Mouse (Mus musculus): ENCODE results near the gene Ctu2. TPM values are rescaled to one million over a fixed set of nuclear protein-coding genes. Genes with fewer than 3 reads are reported as not detected.
A peak's percentile ranks its signal among the peaks of the same experiment; 100 is the strongest.

Gene Ctu2
- total RNA-seq, 2 experiments from 2014 or later, result 19.7 to 29.1 TPM

DNA sequence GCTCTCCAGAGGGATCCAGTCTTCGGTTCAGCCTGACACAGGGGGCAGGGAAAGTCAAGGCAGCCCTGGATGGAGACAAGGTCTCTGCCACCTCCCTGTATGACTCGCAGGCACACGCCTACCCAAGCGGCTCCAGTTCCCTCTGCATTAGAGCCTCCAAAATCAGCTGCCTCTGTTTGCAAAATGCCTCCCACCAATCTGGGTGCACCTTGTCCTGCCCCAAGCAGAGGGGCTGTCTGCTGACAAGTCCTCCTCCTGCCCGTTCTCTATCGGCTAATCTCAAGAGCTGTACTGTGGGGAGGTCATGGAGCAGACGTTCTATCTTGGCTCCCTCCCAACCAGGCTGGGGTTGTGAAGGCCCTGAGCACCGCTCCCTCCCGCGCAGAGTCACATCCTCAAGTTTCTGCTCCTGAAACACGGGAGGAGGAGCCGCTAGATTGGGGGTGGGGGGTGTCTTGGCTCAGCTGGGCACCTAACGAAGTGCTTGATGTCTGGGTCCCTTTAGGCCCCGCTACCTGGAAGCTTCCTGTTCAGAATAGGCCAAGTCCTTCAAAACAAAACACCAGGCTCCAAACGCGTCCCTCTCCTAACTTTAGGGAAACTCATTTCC, 887 bp upstream of the Ctu2 start:
- intact Hi-C loops (cut with DNase I), result loop anchor here (1.0 kb wide), 1 partner anchor 31 kb away; no protein-coding TSS in a partner anchor
- DNase-seq (ENCODE audit: low spot score in 2 of 2), result peak; percentile 51 to 52

DNA sequence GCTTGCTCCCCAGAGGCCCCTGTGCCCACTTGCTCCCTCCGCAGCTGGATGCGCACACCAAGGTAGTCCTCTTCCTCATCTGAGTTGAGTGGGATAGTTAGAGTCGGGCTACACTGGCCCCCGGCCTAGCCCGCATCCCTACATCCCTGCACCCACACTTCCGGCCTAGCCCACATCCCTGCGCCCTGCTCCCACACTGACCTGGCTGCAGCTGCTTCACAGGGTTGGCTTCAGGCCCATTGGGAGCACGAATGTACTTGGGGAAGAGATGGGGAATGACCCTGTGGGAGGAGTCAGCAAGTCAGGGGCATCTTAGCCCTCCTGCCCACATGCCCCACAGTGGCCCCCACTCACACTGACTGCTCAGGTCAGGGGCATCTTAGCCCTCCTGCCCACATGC, 6.5 kb downstream of the Ctu2 start:
- intact Hi-C loops (cut with DNase I), result no loop called here
- DNase-seq (ENCODE audit: low spot score in 2 of 2), result no peak

DNA sequence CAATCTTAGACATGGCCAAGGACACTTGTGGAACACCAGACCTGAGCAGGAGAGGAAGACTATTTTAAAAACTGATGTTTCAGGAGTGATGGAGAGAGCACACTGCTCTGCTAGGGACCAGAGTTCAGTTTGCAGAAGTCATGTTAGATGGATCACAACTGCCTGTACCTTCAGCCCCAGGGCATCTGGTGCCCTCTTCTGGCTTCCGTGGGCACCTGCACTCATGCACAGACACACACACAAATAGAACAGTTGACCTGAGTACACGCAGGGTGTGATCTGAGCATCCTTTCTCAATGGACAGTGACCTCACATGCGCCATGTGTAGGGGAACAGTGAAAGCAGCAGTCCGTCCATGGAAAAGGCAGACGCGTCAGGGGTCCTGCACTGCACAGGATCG, 7.9 kb downstream of the Ctu2 start:
- intact Hi-C loops (cut with DNase I), result no loop called here
- no peak for DNase-seq (ENCODE audit: low spot score in 2 of 2)

DNA sequence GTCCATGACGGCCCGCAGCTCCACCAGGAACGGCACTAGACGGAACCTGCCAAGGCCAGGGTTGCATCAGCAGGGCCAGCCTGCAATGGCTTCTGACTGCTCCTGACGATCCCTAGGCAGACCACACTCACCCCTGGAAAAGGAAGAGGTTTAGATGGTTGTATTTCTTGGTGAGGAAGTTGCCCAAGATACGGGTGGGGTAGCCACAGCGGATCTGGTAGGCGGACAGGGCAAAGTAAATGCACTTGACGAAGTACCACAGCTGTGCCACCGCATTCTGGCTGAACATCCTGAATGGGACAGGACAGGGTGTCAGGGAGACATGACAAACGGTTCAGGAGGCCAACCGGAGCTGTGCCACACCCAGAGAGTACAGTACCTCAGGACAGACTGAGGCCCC, 8.9 kb downstream of the Ctu2 start:
- DNase-seq (ENCODE audit: low spot score in 2 of 2), result no peak
- intact Hi-C loops (cut with DNase I), result no loop called here

DNA sequence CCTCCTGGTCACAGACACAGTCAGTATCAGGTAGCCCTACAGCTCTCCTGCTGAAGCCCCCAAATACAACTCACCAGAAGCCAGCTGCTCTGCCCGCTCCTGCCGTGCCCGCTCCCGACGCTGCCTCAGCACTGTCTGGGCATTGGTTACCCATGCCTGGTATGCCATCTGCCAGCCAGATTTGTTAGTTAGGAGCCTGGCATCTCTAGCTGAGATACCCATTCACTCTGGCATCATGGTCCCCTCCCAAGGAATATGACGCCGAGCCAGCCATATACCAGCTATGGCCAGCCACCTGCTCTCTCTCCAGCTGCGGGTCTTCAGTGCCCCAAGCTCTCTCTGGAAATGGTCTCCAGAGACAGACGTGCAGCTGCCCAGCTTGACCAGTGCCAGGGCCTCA, 12.4 kb downstream of the Ctu2 start:
- no peak for DNase-seq (ENCODE audit: low spot score in 2 of 2)
- intact Hi-C loops (cut with DNase I), result no loop called here

DNA sequence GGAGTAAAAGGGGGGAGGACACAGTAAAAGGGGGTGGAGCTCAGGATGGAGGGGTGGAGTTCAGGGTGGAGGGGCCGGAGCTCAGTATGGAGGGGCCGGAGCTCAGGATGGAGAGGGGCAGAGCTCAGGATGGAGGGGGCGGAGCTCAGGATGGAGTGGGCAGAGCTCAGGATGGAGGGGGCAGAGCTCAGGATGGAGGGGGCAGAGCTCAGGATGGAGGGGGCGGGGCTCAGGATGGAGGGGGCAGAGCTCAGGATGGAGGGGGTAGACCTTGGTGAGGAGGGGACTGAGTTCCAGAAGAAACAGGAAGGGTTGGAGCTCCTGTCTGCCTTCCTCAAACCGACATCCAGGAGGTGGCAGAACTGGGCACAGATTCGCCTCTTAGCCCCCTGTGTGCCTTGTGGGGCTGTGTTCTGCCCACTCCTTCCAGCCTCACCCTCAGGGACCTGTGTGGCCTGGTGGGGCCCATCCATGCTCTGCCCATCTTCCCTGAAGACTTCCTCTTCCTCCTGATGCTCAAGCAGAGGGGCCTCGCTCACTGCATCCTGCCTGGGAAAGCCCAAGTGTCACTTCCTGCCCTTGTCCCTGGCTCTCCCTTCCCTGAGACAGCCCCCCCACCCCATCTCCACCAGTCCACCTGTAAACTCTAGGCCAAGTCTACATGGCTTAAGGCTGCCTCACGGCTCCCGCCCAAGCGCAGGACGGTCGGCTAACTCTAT, 21.2 kb downstream of the Ctu2 start:
- DNase-seq (ENCODE audit: low spot score in 2 of 2), result no peak
- intact Hi-C loops (cut with DNase I), result no loop called here

DNA sequence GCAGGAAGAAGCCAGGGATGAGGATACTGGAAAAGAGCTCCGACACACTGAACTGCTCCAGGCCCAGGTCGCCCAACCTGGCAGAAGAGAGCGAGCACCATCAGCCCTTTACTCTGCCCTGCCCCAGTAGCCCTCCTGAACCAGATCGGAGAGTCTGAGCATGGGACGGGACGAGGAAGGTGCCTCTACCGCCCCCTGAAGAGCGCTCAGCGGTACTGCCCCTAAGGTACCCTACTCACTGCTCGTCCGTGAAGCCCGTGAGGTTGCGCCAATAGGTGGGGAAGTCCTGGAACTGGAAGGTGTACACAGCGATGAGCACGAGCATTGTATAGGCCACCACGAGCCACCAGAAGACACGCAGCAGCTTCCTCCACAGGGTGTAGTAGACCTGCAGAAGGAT, 22.0 kb downstream of the Ctu2 start:
- intact Hi-C loops (cut with DNase I), result no loop called here
- DNase-seq (ENCODE audit: low spot score in 2 of 2), result no peak

DNA sequence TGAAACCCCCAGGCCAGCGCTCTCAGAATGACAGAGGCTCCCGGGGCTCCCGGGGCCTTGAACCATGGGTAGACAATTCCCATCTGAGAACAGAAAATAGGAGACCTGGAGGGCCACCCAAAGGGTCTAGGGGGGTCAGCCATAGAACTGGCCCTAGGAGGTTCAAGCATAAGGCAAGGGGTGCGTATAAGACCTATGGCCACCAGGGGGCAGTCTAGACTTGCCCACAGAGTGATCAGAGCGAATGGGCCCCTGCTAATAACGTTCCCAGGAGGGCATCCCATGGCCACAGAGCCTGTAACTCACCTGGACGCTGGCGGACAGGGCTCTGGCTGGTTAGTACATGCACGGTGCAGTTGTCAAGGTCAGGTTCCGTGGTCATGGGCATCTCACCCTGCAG, 24.9 kb downstream of the Ctu2 start:
- peak; percentile 60 to 64 for DNase-seq (ENCODE audit: low spot score in 2 of 2)
- intact Hi-C loops (cut with DNase I), result loop anchor here (1.0 to 5.0 kb wide), 3 partner anchors 50 to 329 kb away; partner anchors contain the start of gene Piezo1

DNA sequence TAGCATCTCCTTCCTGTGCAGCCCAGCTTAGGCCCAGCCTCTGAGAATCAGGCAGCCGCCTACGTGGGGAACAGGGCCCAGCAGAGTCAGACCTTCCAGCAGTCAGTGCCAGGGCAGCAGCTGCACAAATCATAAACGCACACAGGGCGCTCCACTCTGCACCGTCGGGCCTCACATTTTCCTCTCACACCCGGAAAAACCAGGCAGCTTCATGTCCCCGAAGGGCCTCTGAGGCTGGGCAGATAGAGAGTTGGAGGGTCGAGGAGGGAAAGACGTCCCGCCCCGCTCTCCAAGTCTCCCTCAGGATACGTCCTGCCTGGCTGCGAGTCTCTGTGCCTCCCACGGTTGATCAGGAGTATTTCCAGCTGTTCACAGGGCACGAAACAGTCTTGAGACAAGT, 35.6 kb downstream of the Ctu2 start:
- intact Hi-C loops (cut with DNase I), result no loop called here
- DNase-seq (ENCODE audit: low spot score in 2 of 2), result no peak

DNA sequence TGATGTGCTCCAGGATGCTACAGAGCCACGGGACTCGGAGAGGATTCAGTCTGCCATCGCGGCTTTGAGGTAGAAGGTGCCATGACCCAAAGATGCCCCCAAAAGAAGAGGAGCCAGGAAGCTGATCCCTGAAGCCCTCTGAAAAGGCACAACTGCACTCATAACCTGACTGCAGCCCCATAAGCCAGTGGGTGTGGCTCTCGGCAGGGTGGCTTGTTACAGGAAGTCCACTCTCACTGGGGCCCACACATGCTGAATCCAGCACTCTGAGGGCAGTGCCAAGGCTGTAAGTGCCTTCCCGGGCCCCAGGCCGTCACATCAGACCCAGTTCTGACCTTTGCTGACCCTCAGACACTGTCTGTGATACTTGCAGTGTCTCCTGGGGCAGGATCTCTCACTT, 36.4 kb downstream of the Ctu2 start:
- DNase-seq (ENCODE audit: low spot score in 2 of 2), result no peak
- intact Hi-C loops (cut with DNase I), result no loop called here

DNA sequence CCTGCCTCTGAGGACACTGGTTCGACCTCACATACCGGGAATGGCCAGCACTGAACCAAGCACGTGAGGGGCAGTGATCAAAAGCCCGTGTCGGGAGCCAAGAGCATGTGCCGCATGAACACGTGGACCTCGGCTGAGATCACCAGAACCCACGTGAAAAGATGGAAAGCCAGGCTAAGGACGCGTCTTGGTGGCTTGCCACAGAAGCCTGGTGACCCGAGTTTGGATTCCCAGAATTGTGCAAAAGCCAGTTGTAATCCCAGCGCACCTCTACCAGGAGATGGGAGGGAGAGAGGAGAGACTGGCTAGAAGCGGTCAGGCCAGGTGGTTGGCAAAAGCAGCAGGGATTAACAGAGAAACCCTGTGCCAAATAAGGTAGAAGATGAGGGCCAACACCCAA, 39.8 kb downstream of the Ctu2 start:
- DNase-seq (ENCODE audit: low spot score in 2 of 2), result no peak
- intact Hi-C loops (cut with DNase I), result no loop called here

DNA sequence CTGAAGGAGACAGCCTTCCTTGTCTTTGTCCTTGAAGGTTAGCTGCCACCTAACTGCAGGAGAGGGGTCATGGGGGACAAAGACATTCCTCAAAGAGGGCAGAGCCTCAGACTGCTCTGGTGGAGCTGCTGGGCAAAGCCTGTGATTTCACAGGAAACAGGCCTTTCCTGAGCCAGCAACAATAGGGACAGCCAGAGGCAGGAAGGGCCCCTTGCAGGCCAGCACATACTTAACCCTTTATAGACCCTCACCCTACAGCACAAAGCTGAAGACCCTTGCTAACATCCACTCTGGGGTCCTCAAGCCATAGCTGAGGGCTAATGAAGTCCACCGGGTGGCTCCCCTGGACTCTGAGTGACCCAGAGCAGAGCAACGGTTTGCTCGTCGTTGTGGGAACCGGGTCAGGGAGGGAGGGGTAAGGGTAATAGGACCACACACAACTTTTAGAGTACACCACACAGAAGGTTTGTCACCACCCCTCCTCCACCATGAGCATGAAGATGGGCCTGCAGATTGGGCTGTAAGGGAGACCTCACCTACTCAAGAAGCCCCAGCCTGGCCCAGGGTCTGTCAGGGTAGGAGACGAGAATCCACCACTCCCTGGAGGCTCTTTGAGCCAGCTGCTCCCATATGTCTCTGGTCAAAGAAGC, 41.7 kb downstream of the Ctu2 start:
- no peak for DNase-seq (ENCODE audit: low spot score in 2 of 2)
- intact Hi-C loops (cut with DNase I), result no loop called here

DNA sequence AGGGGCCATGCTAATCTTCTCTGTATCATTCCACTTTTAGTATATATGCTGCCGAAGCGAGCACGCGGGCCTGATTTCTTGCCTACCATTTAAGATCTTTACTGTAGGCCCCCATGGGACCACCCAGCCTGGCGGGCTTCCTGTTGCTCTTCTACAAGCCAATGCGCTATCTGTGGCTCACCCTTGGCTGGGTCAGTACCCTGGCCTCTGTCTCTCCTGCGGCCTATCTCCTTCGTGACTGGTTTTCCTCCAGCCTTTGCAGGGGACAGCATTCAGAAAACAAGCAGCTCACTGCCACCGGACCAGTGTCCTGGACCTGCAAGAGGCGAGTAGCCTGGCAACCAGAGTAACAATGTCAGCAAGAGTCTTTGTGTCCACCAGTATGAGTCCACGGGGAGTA, 44.7 kb downstream of the Ctu2 start:
- intact Hi-C loops (cut with DNase I), result no loop called here
- no peak for DNase-seq (ENCODE audit: low spot score in 2 of 2)

DNA sequence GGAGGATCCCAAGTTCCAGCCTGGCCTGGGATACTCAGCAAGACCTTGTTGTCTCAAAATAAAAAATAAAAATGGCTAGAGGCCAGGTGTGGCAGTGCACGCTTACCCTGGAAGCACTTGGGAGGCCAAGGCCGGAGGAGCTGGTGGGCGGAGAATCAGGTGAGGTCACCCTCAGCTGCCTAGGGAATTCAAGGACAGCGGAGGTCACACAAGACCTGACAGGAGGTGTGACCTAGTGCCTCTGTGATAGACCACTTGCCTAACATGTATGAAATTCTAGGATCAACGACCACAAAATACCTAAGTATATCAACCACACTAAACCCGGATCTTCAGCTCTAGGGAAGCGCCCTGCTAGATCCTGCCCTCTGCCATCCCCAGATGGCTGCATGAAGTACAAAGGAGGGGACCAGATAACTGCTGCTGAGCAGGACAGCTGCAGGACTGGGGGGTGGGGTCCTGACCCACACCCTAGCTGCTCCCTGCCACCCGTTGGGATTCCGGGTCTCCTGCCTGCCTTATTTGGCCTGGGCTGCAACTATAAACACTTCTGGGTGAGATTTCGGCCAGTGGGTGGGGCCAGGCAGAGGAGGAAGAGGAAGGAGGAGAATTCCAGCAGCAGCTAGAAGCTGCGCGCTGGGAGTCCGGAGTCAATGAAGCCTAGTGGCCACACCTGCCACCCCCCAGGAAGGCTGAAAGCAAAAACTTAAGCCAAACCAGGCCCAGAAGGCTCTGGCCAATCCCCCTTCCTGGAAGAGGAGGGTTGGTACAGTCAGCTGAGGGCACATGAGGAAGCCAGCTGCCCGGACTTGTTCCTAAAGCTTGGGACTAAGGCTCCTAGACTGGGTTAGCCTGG, 47.1 kb downstream of the Ctu2 start:
- no peak for DNase-seq (ENCODE audit: low spot score in 2 of 2)
- intact Hi-C loops (cut with DNase I), result no loop called here

DNA sequence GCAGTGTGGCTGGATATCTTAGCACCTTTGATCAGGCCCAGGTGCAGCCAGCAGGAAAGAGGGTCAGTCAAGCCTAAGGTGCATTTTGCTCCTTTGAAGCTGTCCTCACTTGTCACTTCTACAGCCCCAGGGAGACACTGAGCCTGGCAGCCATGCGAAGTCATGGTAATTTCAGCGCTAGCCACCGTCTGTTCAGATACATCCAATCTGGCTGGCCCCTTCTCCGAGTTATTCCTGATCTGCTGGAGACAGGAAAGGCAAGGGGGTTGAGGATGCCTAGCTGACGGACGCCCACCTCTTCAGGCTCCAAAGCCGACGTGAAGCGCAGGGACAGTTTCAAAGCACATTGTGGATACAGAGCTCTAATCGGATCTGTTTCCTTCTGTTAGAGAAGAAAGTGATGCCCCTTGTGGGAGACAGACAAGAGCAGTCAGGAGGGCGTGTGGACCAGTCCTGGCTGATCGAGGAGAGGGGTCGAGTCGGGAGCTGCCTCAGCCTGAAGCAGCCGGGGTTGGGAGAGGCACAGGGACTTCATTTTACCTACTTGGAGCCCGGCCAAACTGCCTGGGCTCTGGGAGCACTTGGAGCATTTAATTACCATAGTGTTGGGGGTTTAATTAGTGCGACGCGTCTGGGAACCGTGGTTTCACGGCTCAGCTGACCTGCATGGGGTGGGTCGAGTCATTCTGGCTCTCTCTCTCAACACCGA, 47.9 kb downstream of the Ctu2 start:
- intact Hi-C loops (cut with DNase I), result no loop called here

DNA sequence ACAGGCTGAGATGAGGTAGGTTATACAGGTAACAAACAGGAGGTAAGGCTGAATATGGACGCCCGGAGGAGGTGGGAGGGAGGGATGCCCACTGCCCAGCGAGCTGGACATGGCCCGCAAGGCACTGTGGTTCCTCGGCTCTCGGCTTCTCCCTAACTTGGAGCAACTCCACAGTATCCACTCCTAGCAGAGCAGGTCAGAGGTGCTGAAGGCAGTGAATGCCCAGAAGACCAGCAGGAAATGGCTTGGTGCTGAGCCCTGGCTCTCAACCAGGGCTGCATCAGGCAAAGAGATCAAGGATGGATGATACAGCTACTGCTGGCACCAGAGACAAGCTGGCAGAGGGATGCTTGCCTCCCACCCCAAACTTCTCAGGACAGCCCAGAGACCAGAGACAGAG, 48.6 kb downstream of the Ctu2 start:
- no peak for DNase-seq (ENCODE audit: low spot score in 2 of 2)
- intact Hi-C loops (cut with DNase I), result no loop called here

More for the DNA sequence above, 47.9 kb downstream of the Ctu2 start:
- peak; percentile 19 to 31 for DNase-seq (ENCODE audit: low spot score in 2 of 2)

DNA sequence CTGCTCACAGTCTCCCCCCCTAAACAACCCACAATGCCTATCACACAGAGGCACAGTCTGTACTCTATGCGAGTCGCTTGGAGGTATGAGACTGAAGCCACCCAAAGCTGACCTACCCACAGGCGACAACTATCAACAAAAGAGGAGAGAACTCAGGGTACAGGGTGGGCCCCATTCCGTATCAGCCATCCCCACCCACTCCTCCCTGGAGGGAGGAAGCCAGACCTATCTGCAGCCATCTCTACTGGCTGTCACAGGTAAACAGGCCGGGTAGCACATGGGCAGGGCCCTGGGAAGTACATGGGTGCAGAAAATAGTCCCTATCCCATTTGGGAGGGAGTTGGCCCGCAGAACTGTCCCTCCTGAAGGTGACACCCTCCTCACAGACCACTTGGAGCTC, 49.1 kb downstream of the Ctu2 start:
- intact Hi-C loops (cut with DNase I), result no loop called here
- DNase-seq (ENCODE audit: low spot score in 2 of 2), result no peak

DNA sequence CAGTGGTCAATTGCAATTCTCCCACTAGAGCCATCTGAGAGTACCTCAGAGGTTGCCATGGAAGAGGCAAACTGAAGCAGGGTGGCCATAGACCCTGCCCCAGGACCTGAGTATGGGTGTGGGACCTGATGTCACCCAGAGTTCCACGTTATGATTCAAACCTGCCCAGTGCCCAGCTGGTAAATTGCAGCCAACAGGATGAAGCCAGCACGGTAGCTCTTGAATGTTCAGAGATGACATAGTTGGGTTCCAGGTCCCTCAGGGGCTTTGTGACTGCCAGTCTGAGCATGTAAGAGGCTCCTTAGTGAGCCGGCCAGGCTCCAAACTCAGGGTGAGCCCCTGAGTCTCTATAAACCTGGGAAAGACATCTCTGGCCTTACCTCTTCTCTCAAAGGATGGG, 50.1 kb downstream of the Ctu2 start:
- intact Hi-C loops (cut with DNase I), result no loop called here
- DNase-seq (ENCODE audit: low spot score in 2 of 2), result no peak

DNA sequence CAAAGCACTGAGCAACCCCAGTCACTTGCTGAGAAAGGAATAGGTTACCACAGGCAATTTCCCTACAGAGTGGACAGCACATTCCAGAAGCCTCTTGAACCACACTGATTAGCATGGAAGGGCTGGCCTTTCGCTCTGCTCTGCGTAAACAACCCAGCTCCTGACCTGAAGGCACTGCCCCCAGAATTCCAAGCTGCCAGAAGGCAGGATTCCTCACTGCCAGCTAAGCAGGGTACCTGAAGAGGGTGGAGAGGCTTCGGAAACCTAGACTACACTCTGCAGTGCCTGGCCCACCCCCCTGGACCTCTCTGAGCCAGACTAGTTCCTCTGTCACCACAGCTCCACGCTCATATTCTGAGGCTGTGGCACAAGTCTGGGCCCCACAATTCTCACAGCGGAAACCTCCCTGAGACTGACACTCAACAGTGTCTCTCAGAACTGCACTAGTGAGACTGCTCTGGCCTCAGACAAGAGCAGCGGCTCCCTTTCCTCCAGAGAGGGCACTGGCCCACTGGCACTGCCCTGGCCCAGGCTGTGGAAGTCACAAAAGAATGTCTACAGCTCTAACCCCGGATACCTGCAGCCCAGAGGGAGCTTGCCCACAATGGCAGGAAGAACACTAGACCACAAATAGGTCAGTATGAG, 50.7 kb downstream of the Ctu2 start:
- intact Hi-C loops (cut with DNase I), result no loop called here
- DNase-seq (ENCODE audit: low spot score in 2 of 2), result no peak

All from left cerebral cortex, postnatal 36 days (tissue).